Mouse (Mus musculus): ENCODE results near the gene Serpina3f.

Gene Serpina3f

DNA sequence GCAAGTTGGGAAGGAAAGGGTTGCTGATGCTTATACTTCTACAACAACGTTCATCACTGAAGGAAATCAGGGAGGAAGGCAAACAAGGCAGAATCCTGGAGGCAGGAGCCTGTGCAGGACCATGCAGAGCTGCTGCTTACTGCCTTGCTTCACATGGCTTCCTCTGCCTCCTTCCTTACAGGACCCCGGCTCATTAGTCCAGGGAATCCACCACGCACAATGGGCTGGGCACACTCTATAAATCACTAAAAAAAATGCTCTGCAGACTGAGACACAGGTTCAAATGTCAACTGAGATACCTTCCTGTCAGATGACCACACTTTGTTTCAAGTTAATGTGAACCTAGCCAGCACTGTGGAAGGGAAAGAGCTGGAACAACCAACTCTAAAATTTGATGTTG is 46.7 kb downstream of the Serpina3f start:
- DNase-seq, result no peak

DNA sequence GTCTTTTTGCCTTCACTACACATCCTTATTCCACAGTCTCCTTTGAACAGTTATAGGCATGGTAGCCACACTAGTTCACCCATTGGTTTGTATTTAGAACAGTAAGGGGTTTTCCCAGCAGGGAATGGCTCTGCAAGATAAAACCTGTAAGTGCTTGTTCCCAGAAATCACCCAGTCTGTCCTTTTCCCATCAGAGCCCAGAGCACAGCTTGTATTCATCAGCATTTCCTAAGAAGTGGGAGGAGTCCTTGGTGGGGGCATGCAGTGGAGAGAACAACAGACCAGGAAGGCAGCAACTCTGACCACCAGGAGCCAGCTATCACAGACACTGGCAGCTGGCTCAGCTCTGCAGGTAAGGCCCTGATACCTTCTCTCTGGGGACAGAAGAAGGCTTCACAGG is 48.5 kb downstream of the Serpina3f start, which contains the start of gene Serpina3i:
Serpina3i (plus strand) TSS at position 260 of the 400 bp plus-strand sequence.
- DNase-seq, result no peak

DNA sequence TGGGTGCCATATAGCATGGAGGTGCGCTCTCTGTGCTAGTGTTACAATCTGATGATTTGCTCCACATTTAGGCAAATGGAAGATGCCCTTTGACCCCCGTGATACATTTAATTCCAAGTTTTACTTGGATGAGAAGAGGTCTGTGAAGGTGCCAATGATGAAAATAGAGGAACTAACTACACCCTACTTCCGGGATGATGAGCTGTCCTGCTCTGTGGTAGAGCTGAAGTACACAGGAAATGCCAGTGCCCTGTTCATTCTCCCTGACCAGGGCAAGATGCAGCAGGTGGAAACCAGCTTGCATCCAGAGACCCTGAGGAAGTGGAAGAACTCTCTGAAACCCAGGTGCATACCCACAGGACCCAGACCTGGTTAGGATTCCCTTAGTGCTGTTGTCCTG is 52.0 kb downstream of the Serpina3f start:
- no peak for DNase-seq

Data from cerebellum, adult 8-10 months (tissue).